Mouse (Mus musculus) hindbrain, embryonic 11.5 days (tissue): ENCODE measurements at regions not wholly inside any gene's neighbourhood (a gene's known extent, or its start where the extent isn't known, plus 50 kb on each side); places are given as distances from the start of the nearest gene placed in this dataset.

Source experiments
- ATAC-seq: fragments of 200-750 bp; cut with Nextera tagmentation; 2 replicates; pipeline ENCODE4 v1.8.0; 2017; ENCODE audit warnings: mild to moderate bottlenecking, moderate TSS enrichment, moderate library complexity; ENCODE audit not compliant: low FRiP score
- DNase-seq: peaks from one replicate; pipeline ENCODE4 v3.0.0-alpha.2; 2015; ENCODE audit warnings: low spot score
- H3K27ac ChIP-seq: fragments of 300-500 bp; sonication (generic); 2 replicates; pipeline ENCODE4 v1.5.1; 2014; ENCODE audit warnings: mild to moderate bottlenecking, low read depth, low read length
- H3K27me3 ChIP-seq: fragments of 300-500 bp; sonication (generic); 2 replicates; pipeline ENCODE4 v1.6.1; 2014; ENCODE audit warnings: mild to moderate bottlenecking, low read length, moderate library complexity, mixed read lengths; ENCODE audit not compliant: control insufficient read depth, insufficient read depth
- H3K36me3 ChIP-seq: fragments of 300-500 bp; sonication (generic); 2 replicates; pipeline ENCODE4 v1.6.1; 2014; ENCODE audit warnings: mild to moderate bottlenecking, low read length, moderate library complexity, mixed read lengths; ENCODE audit not compliant: control insufficient read depth, insufficient read depth
- H3K4me1 ChIP-seq: fragments of 300-500 bp; sonication (generic); replicated peaks from 2 replicates; pipeline ENCODE4 v1.6.1; 2014; ENCODE audit warnings: low read length, mixed read lengths; ENCODE audit not compliant: control insufficient read depth, insufficient read depth
- H3K4me2 ChIP-seq: fragments of 300-500 bp; sonication (generic); replicated peaks from 2 replicates; pipeline ENCODE4 v1.6.1; 2014; ENCODE audit warnings: mild to moderate bottlenecking, low read depth, low read length
- H3K4me3 ChIP-seq: fragments of 300-500 bp; sonication (generic); 2 replicates; pipeline ENCODE4 v1.5.1; 2014; ENCODE audit warnings: low read depth, low read length
- H3K9ac ChIP-seq: fragments of 300-500 bp; sonication (generic); 2 replicates; pipeline ENCODE4 v1.6.1; 2014; ENCODE audit warnings: low read depth, low read length
- H3K9me3 ChIP-seq: fragments of 300-500 bp; sonication (generic); 2 replicates; pipeline ENCODE4 v1.6.1; 2016; ENCODE audit warnings: low read length; ENCODE audit not compliant: control insufficient read depth
- WGBS: fragments of 180-500 bp; shearing (Covaris S2); extraction: QIAGEN DNeasy Blood & Tissue Kit; methylation state at CpG from one replicate; pipeline ENCODE4 v1.1.7; 2014; 5-methylcytosine and 5-hydroxymethylcytosine counted together

GRCm38 (mm10) chr2:139147004-139147403 lies 346.7 kb upstream of the Sptlc3 start:
- DNase-seq (no peak), ATAC-seq (no peak)
- no peak overlapping the region for H3K27ac ChIP-seq
- no peak overlapping the region for H3K9ac ChIP-seq
- 90% methylated on average over 1 of the region's 1 CpGs for WGBS
- no peak overlapping the region for H3K4me3 ChIP-seq
- no peaks in the 10 kb centered on the region for H3K9me3 ChIP-seq
- H3K4me2 ChIP-seq, result no peak overlapping the region
- H3K4me1 ChIP-seq, result no peaks in the 10 kb centered on the region
- no peaks in the 10 kb centered on the region for H3K27me3 ChIP-seq
- H3K36me3 ChIP-seq, result no peaks in the 10 kb centered on the region

GRCm38 (mm10) chr2:139179641-139180040 lies 314.1 kb upstream of the Sptlc3 start:
- H3K9me3 ChIP-seq, result no peaks in the 10 kb centered on the region
- 79% methylated on average over 2 of the region's 2 CpGs for WGBS
- H3K4me3 ChIP-seq, result no peak overlapping the region
- H3K4me2 ChIP-seq, result no peak overlapping the region
- H3K36me3 ChIP-seq, result no peaks in the 10 kb centered on the region
- no peak overlapping the region for H3K27ac ChIP-seq
- H3K9ac ChIP-seq, result no peak overlapping the region
- no peaks in the 10 kb centered on the region for H3K4me1 ChIP-seq
- ATAC-seq (no peak), DNase-seq (no peak)
- no peaks in the 10 kb centered on the region for H3K27me3 ChIP-seq

- Histone ChIP-seq H3K27me3 (no peaks in the 10 kb centered on the region), H3K27ac (no peak overlapping the region), H3K9ac (no peak overlapping the region), H3K36me3 (no peaks in the 10 kb centered on the region), H3K4me1 (no peaks in the 10 kb centered on the region), H3K9me3 (no peaks in the 10 kb centered on the region), H3K4me2 (no peak overlapping the region), H3K4me3 (no peak overlapping the region)
- whole genome bisulfite sequencing, result 79% methylated on average over 2 of the region's 2 CpGs
- no peak for ATAC-seq
- DNase-seq, result no peak
These were observed 295.4 kb upstream of the Sptlc3 start for GRCm38 (mm10) chr2:139198281-139198680.

GRCm38 (mm10) chr2:139207649-139208048 lies 286.1 kb upstream of the Sptlc3 start:
- no peaks in the 10 kb centered on the region for H3K27me3 ChIP-seq

GRCm38 (mm10) chr2:139220757-139221400 lies 272.8 kb upstream of the Sptlc3 start:
- WGBS, result 64% methylated on average over 9 of the region's 9 CpGs
- no peak overlapping the region for H3K27ac ChIP-seq
- no peak overlapping the region for H3K4me2 ChIP-seq
- H3K36me3 ChIP-seq, result no peaks in the 10 kb centered on the region
- no peaks in the 10 kb centered on the region for H3K4me1 ChIP-seq
- no peak overlapping the region for H3K9ac ChIP-seq
- H3K4me3 ChIP-seq, result no peak overlapping the region
- ATAC-seq (no peak), DNase-seq (no peak)
- H3K9me3 ChIP-seq, result no peaks in the 10 kb centered on the region
- no peaks in the 10 kb centered on the region for H3K27me3 ChIP-seq

More at GRCm38 (mm10) chr2:139207649-139208048, 286.1 kb upstream of the Sptlc3 start:
- no peaks in the 10 kb centered on the region for H3K36me3 ChIP-seq
- WGBS, result 64% methylated on average over 1 of the region's 1 CpGs
- no peak overlapping the region for H3K27ac ChIP-seq
- no peaks in the 10 kb centered on the region for H3K4me1 ChIP-seq
- H3K4me3 ChIP-seq, result no peak overlapping the region
- no peak for DNase-seq
- no peaks in the 10 kb centered on the region for H3K9me3 ChIP-seq
- ATAC-seq, result no peak
- H3K4me2 ChIP-seq, result no peak overlapping the region
- H3K9ac ChIP-seq, result no peak overlapping the region

- Histone ChIP-seq H3K36me3 (no peaks in the 10 kb centered on the region), H3K27ac (no peak overlapping the region), H3K4me1 (no peaks in the 10 kb centered on the region), H3K4me2 (no peak overlapping the region), H3K4me3 (no peak overlapping the region), H3K9ac (no peak overlapping the region), H3K27me3 (no peaks in the 10 kb centered on the region), H3K9me3 (no peaks in the 10 kb centered on the region)
- 36% methylated on average over 3 of the region's 3 CpGs for WGBS
- no peak for ATAC-seq
- no peak for DNase-seq
These were observed 263.3 kb upstream of the Sptlc3 start for GRCm38 (mm10) chr2:139230453-139230852.

GRCm38 (mm10) chr2:139250138-139250537 lies 243.6 kb upstream of the Sptlc3 start:
- no peaks in the 10 kb centered on the region for H3K4me1 ChIP-seq
- H3K36me3 ChIP-seq, result no peaks in the 10 kb centered on the region
- no peaks in the 10 kb centered on the region for H3K9me3 ChIP-seq
- DNase-seq (no peak), ATAC-seq (no peak)
- H3K9ac ChIP-seq, result no peak overlapping the region
- no peaks in the 10 kb centered on the region for H3K27me3 ChIP-seq
- no peak overlapping the region for H3K27ac ChIP-seq
- 85% methylated on average over 2 of the region's 2 CpGs for WGBS
- H3K4me2 ChIP-seq, result no peak overlapping the region
- no peak overlapping the region for H3K4me3 ChIP-seq

GRCm38 (mm10) chr2:139267119-139267518 lies 226.6 kb upstream of the Sptlc3 start:
- H3K4me3 ChIP-seq, result no peak overlapping the region
- H3K36me3 ChIP-seq, result no peaks in the 10 kb centered on the region
- WGBS, result 85% methylated on average over 2 of the region's 2 CpGs
- H3K9ac ChIP-seq, result no peak overlapping the region
- H3K4me2 ChIP-seq, result no peak overlapping the region
- H3K4me1 ChIP-seq, result no peaks in the 10 kb centered on the region
- no peaks in the 10 kb centered on the region for H3K9me3 ChIP-seq
- DNase-seq, result no peak
- H3K27ac ChIP-seq, result no peak overlapping the region
- H3K27me3 ChIP-seq, result no peaks in the 10 kb centered on the region
- ATAC-seq, result no peak

GRCm38 (mm10) chr2:139276581-139276980 lies 217.1 kb upstream of the Sptlc3 start:
- WGBS, result 79% methylated on average over 5 of the region's 5 CpGs
- no peak overlapping the region for H3K9ac ChIP-seq
- no peak for ATAC-seq

More at GRCm38 (mm10) chr2:139276581-139276980, 217.1 kb upstream of the Sptlc3 start:
- Histone ChIP-seq H3K9me3 (no peaks in the 10 kb centered on the region), H3K4me1 (no peaks in the 10 kb centered on the region), H3K27me3 (no peaks in the 10 kb centered on the region), H3K4me2 (no peak overlapping the region), H3K36me3 (no peaks in the 10 kb centered on the region), H3K27ac (no peak overlapping the region), H3K4me3 (no peak overlapping the region)
- no peak for DNase-seq
